Mouse (Mus musculus) spleen, postnatal 36 days (tissue): Measurements from ENCODE around the gene Mrpl28.
"Not testable (repeated sequence)": the region's sequence is repeated elsewhere in the genome, so short reads cannot be mapped to it uniquely, and the experiment has no call there.

ENCODE experiments used
- DNase-seq, 2 experiments: peaks; one replicate each; pipeline ENCODE4 v3.0.0; 2022; ENCODE audit warnings: low spot score in 2 of 2, mixed read lengths in 1 of 2

The Mrpl28 gene

DNA sequence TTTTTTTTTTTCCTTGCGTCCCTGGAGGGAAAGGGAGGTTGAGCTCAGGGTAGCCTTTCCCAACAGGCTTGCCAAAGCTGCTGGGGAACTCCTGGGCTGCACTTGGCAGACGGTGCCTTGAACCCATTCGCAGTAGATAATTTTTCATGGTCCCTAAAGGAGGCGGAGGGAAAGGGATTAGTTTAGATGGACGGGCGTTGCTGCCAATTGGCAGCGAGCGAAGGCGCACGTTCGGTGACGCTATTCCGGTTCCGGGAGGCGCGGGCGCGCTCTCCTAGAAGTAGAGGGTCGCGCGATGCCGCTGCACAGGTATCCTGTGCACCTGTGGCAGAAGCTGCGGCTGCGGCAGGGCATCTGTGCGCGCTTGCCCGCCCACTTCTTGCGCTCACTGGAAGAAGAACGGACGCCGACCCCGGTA lies at the start of gene Mrpl28:
Gene Mrpl28, plus strand, starts transcription at position 234 of the 418 bp plus-strand sequence.
- peak; percentile 82 to 88 for DNase-seq

DNA sequence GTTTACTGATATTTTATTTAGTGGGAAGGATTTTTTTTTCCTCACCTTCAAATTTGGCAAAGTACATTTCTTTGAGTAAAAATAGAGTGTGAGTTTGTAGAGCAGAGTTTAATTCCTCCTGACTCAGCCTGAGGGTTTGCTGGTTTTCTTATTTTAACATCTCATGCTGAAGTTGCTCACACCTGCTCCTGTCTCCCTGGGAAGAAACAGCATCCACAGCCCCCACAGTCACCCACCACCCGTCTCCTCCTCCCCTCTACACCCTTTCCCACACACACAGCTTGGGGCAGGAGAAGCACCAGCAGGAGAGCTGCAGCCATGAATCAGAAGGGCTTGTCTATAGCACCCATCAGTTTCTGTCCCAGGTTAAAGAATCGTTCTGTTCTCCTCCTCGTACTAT lies 48.1 kb upstream of the Mrpl28 start:
- DNase-seq, result no peak

DNA sequence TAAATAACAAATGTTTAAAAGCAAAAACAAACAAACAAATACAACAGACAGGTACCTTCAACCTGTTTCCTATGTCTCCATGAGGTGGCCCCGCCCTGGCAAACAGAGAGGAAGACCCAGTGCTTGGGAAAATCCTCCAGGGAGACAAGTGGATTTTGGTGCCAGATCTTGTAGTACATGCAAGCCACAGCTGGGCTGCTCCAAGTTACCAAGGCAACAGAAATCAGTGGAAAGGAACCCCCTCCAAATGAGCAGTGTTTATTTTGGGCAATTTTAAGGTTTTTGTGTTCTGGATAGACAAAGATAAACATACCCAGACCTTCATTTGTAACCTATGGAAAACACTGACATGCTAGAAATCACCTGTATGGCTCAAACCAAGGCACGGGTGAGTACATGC lies 44.4 kb upstream of the Mrpl28 start:
- DNase-seq, result no peak

DNA sequence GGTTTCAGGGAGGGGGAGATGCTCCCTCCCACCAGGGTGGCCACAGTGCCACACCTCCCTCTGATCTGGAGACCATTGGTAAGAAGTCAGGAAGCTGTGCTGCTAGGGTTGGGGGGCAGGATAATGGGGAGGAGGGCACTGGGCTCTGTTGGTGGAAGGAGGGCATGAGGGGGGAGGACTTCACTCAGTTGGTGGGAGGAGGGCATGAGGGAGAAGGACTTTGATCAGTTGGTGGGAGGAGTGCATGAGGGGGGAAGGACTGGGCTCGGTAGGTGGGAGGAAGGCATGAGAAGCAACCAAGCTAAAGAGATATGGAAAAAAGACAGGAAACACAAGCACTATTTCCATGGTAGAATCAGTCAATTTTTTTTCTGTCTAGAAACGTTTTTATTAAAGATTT lies 42.4 kb upstream of the Mrpl28 start:
- DNase-seq, result no peak

DNA sequence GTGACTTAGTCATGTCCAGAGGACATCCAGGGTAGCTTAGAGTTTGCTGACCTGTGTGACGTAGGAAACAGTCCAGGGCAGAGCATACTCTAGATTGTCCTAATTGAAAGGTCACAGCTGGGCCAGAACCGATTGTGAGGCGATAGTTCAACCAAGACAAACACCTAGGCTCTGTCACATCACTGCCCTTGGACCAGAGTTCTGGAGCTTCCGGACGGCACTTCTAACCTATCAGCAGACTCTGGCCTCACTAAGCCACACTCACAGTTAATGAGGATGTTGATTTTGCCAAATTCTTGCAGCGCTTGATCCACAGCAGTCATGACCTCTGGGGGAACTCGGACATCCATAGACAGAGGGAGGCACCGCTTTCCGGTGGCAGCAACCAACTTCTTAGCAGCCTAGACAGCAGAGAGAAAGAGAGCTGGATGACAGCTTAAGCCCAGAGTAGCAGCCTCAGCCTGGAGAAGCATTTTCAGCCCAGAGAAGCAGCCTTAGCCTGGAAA lies 36.2 kb upstream of the Mrpl28 start:
- DNase-seq, result no peak

DNA sequence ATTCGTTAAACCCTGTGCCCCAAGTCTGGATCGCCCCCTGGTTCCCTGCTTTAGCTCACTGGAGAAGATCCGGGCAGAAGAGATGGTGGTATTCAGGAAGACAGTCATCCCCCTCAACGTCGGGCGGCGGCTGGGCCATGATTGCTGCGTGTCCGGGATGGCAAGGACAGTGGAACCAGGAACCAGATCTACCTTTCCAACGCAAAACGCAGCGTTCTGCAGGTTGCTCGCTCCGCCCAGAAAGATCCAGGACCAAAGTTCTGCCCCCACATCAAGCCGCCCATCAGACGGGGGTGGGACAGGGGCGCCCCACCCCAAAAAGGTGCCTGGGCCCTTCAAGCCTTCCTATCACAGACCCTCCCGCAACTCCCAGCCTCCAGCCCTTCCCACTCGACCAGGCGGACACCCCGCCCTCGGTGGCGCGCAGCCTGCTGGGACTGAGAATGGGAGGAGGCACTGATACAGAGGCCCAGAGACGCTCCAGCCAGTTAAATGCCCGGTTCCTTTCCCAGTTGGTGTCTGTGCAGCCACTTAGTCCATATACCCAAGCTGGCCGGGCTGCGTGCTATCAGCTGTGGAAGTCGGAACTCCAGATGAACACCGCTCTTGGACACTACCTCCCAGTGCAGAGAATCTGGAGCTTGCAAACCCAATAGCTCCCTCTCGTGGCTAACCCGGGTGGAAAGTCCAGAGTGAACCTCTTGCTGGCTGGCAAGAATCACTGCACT lies 33.2 kb upstream of the Mrpl28 start, which contains the start of gene Decr2:
Gene Decr2, minus strand, starts transcription at position 433 of the 728 bp plus-strand sequence.
- peak; percentile 74 to 78 for DNase-seq

DNA sequence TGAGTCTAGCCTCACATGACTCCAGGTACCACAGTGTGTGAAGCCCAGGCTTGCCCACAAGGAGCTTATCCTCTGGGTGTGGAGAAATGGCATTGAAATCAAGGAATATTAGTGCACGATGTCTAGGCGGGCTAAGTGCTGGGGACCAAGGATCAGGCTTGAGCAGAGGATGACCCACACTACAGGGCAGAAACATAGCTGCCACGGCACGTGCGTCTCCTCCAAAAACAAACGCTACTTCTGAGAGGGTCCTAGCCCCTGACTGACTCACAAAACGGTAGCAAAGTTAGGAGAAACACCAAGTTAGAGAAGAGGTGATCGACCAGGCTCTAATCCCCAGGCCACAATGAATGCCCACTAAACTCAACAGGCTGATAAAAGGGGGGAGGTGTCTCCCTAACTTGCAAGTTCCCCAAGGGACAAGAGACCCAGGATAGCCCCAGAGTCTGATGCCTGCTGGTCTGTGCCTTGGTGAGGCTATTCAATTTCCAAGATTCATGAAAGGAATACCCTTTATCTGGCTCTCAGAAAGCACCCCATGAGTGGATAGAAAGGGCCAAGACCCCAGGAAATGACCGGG lies 28.7 kb upstream of the Mrpl28 start:
- no peak for DNase-seq

DNA sequence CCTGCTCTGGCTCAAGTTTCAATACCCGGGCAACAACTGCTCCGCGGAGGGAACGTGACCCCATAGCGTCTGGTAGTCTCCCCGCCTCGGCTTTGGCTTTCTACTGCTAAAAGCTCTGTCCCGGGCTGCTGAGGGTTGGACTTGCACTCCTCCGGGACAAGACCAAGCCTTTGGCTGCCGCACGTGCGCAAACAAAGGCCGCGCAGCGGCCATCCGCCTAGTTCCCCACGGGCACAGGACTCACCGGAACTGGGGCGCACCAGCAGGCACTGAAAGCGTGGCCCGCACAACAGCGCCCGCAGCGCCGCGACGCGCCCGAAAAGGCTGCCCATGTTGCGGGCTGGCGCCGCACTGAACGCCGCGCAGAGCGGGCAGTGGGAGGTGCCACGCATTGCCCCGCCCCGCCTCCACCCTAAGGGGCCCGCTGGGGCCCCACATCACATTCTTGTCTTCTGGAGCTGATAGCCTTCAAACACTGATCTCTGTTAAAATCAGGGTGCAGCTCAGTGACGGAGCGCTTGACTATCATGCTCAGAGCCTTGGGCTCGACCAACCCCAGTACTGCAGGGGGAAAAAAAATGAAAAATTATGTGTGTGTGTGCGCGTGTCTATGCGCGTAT lies 28.1 kb upstream of the Mrpl28 start, which contains the start of gene Nme4:
Gene Nme4, minus strand, starts transcription at position 482 of the 620 bp plus-strand sequence.
- DNase-seq, result peak in 1 of 2 experiments; percentile 40

DNA sequence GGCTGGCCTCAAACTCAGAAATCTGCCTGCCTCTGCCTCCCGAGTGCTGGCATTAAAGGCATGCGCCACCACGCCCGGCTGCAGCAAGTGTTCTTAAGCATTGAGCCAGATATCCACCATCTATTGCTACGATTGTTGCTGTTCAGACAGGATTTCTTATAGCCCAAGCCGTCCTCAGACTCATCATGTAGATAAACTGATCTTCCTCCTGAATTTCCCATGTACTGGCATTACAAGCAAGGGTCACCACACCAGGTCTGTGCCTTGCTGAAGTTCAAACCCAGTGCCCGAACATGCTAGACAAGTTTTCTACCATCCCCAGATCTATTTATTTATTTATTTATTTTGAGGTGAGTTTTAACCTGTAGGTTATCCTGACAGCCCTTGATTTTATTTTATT lies 24.8 kb upstream of the Mrpl28 start:
- DNase-seq, result no peak

DNA sequence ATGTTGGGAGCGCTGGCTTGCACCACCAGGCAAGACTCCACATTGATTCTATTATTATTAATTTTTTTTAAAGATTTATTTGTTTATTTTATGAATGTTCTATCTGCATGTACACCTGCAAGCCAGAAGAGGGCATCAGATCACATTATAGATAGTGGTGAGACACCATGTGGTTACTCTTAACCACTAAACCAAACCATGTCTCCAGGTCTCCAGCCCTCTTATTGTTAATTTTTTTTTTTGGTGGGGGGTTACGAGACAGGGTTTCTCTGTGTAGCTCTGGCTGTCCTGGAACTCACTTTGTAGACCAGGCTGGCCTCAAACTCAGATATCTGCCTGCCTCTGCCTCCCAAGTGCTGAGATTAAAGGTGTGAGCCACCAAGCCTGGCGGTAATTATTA lies 24.0 kb upstream of the Mrpl28 start:
- peak in 1 of 2 experiments; percentile 44 for DNase-seq

DNA sequence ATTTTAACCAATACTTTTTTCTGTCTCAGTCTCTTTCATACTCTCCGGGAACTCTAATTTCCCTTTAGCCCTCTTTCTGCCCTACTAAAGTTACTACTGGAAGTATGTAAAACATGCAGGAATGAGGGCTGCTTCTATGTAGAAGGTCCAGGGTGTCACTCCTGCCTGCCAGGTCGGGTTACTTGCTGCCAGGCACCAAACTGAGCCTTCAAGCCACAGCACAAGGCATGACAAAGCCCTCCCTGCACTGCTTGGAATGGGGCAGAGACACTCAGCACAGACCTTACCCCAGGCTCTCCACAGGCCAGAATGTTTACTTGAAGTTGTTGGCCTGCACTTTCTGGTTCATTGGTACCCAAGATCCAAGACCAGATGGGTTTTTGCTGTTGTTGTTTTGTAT lies 23.1 kb upstream of the Mrpl28 start:
- no peak for DNase-seq

DNA sequence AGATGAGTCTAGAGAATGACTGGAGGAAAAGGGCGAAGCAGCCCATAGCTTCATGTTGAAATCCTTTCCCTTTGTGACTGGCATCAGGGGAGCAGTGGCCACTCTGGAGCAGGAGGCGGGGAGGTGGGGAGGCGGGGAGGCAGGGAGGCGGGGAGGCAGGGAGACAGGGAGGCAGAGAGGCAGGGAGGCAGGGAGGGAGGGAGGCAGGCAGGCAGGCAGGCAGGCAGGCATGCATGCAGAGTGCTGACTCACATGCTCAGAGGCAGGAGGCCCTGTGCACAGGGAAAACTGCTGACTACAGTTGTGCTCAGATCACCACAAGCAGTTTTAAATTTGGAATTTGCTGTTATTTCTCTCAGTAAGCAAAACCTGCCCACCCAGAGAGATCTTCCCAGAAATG lies 21.8 kb upstream of the Mrpl28 start:
- DNase-seq, result no peak

DNA sequence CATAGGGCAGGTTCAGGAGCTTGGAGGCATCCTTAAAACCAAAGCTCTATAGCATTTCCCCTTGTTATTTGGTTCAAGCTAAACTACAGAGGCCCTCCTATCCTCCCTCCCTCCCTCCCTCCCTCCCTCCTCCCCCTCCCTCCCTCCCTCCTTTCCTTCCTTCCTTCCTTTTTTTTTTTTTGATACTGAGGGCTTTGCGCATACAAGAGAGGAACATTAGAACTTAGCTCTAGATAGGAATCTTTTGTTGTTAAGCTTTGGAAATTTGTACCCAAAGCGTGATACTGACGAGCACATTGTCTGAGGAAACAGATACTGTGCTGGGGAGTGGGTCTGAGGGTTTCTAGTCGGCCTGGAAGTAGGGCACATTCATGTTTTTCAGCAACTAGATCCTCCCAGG lies 17.7 kb upstream of the Mrpl28 start:
- no peak for DNase-seq

DNA sequence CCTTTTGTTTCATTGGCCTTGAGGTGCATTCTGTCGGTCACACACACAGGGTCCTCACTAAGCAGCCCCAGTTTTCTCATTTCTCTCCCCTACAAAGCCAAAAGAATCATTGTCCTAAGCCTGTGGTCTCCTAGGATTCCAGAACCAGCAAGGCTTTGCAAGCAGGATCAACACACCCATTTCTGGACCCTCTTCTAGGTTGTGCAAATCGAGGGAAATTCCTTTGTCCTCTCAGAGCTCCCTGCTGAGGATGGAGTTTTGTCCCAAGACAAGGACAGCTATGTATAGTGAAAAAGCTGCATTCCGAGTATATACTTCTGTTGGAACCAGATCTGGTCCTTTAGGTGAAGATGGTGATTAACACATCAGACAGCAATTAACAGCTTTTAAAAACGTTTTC lies 13.1 kb upstream of the Mrpl28 start:
- no peak for DNase-seq

DNA sequence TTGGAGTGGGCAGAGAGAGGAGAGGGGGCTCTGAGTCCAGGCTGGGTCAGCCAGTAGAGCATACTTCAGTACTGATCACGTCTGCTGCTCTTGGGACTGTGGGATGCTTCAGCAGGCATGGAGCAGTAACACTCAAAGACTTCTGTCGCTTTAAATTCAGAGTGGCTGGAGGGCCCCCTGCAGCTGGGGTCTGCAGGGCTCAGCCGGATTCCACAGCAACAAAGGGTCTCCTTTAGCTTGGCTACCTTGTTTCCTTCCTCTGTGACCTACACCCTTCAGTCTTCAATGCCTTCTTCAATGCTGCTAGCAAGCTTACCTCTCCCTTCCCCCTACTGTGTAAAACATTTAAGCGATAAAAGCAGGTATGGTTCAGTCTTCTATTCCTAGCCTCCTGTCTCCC lies 12.3 kb upstream of the Mrpl28 start:
- no peak for DNase-seq

DNA sequence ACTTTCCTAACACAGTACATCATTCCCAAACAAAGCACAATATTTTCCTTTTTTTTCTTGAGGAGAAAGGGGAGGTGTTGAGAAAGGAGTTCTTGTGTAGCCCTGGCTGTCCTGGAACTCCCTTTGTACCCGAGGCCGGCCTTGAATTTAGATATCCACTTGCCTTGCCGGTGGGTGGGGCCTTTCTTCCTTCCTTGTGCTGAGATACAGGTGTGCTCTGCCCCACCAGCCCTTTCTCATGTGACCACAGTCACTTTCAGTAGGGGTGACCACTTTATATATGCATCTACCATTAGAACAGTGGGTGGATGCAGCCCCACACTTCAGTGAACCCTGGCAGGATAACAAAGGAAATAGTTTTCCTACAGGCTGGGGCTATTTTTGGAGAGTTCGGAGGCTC lies 11.6 kb upstream of the Mrpl28 start:
- no peak for DNase-seq

DNA sequence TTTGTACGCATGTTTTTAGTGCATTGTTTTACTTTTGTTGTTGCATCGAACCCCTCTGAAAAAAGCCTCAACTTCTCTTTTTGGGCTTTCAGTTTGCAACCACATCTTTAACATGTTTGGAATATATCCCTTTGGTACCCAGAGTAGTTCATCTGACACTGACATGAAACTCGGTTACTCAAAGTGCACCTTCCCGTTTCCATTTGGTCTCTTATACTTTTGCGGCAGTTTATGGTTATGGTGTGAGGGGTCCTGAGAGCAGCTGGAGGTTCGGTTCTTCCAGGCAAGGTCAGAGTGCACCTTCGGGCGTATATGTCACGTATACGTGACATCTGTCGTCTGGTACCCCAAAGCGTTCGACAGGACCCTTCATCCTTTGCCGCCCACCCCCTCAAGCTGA lies 10.5 kb upstream of the Mrpl28 start:
- no peak for DNase-seq

DNA sequence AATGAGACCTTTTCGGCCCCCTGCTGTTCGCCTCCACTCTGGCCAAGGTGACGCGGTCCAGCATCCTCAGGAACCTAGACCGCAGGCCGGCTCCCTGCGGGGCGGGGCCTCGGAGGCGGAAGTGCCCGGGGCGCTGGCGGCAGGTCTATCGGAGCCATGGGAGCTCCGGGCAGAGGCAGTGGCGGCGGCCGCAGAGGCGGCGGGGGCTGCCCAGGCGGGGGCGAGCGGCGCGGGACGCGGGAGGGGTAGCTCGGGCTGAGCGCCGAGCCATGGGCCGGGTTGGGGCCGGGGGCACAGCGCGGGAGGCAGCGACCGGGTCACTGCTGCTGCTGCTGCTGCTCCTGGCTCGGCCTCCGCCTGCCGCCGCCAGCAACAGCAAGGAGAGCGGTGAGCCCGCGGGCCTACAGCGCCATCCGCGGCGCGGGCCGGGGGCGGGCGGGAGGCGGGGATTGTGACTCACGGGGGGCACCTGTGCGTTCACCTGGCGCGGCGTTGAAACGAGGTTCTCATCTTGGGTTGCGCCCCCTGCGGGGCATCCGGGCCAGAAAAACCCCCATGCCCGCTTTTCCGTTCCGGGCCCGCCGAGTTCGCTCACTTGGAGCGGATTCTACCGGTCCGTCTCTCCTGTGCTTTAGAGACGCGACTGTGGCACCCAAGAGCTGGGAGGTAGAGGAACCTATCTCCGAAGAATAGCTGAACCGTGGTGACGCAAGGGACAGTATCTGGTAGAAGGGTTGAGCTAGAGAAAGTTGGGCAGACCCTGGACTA lies 9.9 kb upstream of the Mrpl28 start, which contains the start of gene Tmem8:
Gene Tmem8, plus strand, starts transcription at position 119 of the 768 bp plus-strand sequence.
- peak; percentile 76 to 80 for DNase-seq

DNA sequence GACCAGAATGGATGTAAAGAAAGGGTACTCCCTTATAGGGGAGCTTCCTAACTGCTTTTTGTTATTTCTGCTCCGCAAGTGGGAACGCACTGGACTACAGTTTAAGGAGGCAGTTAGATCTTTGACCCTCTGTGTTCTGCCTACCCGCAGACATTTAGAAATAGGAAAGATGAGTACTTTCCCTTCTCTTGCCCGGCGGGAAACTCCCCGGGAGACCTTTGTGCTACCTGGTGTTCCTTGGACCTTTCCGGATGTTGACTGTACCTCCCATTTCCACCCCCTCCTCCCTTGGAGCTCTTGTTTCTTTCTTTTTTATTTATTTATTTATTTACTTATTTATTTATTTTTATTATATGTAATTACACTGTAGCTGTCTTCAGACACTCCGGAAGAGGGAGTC lies 9.2 kb upstream of the Mrpl28 start:
- no peak for DNase-seq

DNA sequence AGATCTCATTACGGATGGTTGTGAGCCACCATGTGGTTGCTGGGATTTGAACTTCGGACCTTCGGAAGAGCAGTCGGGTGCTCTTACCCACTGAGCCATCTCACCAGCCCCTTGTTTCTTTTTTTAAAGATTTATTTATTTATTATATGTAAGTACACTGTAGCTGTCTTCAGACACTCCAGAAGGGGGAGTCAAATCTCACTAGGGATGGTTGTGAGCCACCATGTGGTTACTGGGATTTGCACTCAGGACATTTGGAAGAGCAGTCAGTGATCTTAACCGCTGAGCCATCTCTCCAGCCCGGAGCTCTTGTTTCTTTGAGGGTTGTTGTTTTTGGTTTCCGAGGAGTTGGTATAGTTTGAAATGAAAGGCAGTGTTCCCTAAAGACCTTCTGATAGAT lies 8.8 kb upstream of the Mrpl28 start:
- not testable (repeated sequence) for DNase-seq

DNA sequence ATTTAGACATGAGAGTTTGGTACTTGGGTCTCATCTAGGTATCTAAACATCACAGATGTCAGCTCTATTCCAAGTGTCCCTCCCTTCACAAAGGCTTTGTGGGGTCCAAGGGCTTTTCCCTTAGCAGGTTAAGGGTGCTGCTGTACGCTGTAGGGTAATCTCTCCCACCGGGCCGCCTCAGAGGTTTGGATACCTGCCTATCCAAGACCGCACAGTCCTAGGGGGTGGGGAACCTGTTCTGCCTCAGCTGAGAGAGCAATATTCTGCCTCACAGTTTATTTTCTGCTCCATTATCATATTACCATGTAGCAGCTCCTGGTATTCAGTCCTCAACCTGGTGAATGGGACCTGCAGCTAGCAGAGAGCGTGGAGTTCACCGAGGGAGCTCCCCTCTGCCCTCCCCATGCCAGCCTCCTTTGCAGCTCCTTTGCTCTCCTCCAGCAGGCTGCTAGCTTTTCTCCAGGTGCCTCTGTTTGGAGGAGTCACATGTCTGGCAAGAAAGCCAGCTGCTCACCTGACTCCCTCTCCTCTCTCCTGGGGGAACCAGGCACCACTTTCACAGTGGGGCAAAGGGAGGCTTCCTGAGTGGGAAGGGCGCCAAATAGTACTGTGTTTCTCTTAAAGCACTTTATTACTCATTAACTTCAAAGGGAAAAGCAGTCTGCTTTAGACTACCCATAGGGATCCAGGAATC lies 7.9 kb upstream of the Mrpl28 start:
- DNase-seq, result peak; percentile 36 to 44
